Mouse (Mus musculus): ENCODE measurements around the gene Sprr4.
"Not testable (repeated sequence)": the region's sequence is repeated elsewhere in the genome, so short reads cannot be mapped to it uniquely, and the experiment has no call there.

Sprr4 gene

GRCm38 (mm10) chr3:92500393-92500792 lies at the start of gene Sprr4:
TSS of gene Sprr4 (minus strand) at chr3:92500493.
- DNase-seq (ENCODE audit: low read depth) = no peak

- no peak for DNase-seq (ENCODE audit: low read depth)
These were observed 34.1 kb upstream of the Sprr4 start, which contains the start of gene 2310046K23Rik for GRCm38 (mm10) chr3:92534411-92534810. TSS of gene 2310046K23Rik (minus strand) at chr3:92534511.

- peak; percentile 2 for DNase-seq (ENCODE audit: low read depth)
These were observed 12.0 kb upstream of the Sprr4 start for GRCm38 (mm10) chr3:92512325-92512724.

GRCm38 (mm10) chr3:92510786-92511185 lies 10.5 kb upstream of the Sprr4 start:
- peak; percentile 14 for DNase-seq (ENCODE audit: low read depth)

GRCm38 (mm10) chr3:92508185-92508584 lies 7.9 kb upstream of the Sprr4 start:
- no peak for DNase-seq (ENCODE audit: low read depth)

- no peak for DNase-seq (ENCODE audit: low read depth)
These were observed 3.2 kb upstream of the Sprr4 start for GRCm38 (mm10) chr3:92503528-92503927.

GRCm38 (mm10) chr3:92490262-92490661 lies 10.0 kb downstream of the Sprr4 start:
- not testable (repeated sequence) for DNase-seq (ENCODE audit: low read depth)

GRCm38 (mm10) chr3:92486307-92486706 lies 14.0 kb downstream of the Sprr4 start:
- DNase-seq (ENCODE audit: low read depth) = no peak

GRCm38 (mm10) chr3:92485863-92486262 lies 14.4 kb downstream of the Sprr4 start, which contains the start of gene Sprr1a:
TSS of gene Sprr1a (minus strand) at chr3:92485895.
- no peak for DNase-seq (ENCODE audit: low read depth)

- DNase-seq (ENCODE audit: low read depth) = peak; percentile 4
These were observed 19.0 kb downstream of the Sprr4 start for GRCm38 (mm10) chr3:92481249-92481648.

- DNase-seq (ENCODE audit: low read depth) = no peak
These were observed 30.2 kb downstream of the Sprr4 start for GRCm38 (mm10) chr3:92470111-92470510.

- no peak for DNase-seq (ENCODE audit: low read depth)
These were observed 32.9 kb downstream of the Sprr4 start for GRCm38 (mm10) chr3:92467424-92467823.

GRCm38 (mm10) chr3:92466576-92466975 lies 33.7 kb downstream of the Sprr4 start:
- DNase-seq (ENCODE audit: low read depth) = no peak

GRCm38 (mm10) chr3:92458620-92459019 lies 41.7 kb downstream of the Sprr4 start, which contains the start of gene Sprr3:
TSS of gene Sprr3 (minus strand) at chr3:92458720.
- DNase-seq (ENCODE audit: low read depth) = no peak

GRCm38 (mm10) chr3:92455151-92455550 lies 45.1 kb downstream of the Sprr4 start:
- DNase-seq (ENCODE audit: low read depth) = no peak

Measured in NIH3T3 (cell line).